Mouse (Mus musculus) urinary bladder, adult 2 months (tissue): ENCODE results near the gene Fdxr. TPM values are rescaled to one million over a fixed set of nuclear protein-coding genes. Genes with fewer than 3 reads are reported as not detected.

Source experiments
- DNase-seq: peaks from one replicate; pipeline ENCODE4 v3.0.0; 2022; ENCODE audit warnings: low spot score
- polyA plus RNA-seq: library from polyadenylated mRNA; depleted of rRNA; stranded (reverse); fragments of >200 nt; gene quantifications from 2 replicates; pipeline ENCODE4 v1.2.3, GENCODE M21; 2012; rRNA removed

Gene Fdxr
- polyA plus RNA-seq = 10.9 and 11.6 TPM in 2 replicates

- peak; percentile 81 for DNase-seq
Measured at GRCm38 (mm10) chr11:115276780-115277603, at the start of gene Fdxr. Gene Fdxr (minus strand): TSS chr11:115277050.

GRCm38 (mm10) chr11:115323354-115323753 is 46.5 kb upstream of the Fdxr start:
- DNase-seq = no peak

- peak; percentile 45 for DNase-seq
Measured at GRCm38 (mm10) chr11:115321906-115322693, 45.2 kb upstream of the Fdxr start, which contains the start of gene Ush1g. Gene Ush1g (minus strand): TSS chr11:115322041.

- no peak for DNase-seq
Measured at GRCm38 (mm10) chr11:115319704-115320383, 43.0 kb upstream of the Fdxr start.

GRCm38 (mm10) chr11:115318245-115319027 is 41.6 kb upstream of the Fdxr start:
- no peak for DNase-seq

- no peak for DNase-seq
Measured at GRCm38 (mm10) chr11:115317204-115317603, 40.4 kb upstream of the Fdxr start.

GRCm38 (mm10) chr11:115314249-115314648 is 37.4 kb upstream of the Fdxr start:
- DNase-seq = no peak

GRCm38 (mm10) chr11:115308781-115309180 is 31.9 kb upstream of the Fdxr start:
- DNase-seq = no peak

GRCm38 (mm10) chr11:115306863-115307262 is 30.0 kb upstream of the Fdxr start, which contains the start of gene Otop2:
Gene Otop2 (plus strand): TSS chr11:115307163.
- no peak for DNase-seq

- DNase-seq = no peak
Measured at GRCm38 (mm10) chr11:115303167-115303566, 26.3 kb upstream of the Fdxr start.

- DNase-seq = no peak
Measured at GRCm38 (mm10) chr11:115301351-115301750, 24.5 kb upstream of the Fdxr start.

GRCm38 (mm10) chr11:115300745-115301144 is 23.9 kb upstream of the Fdxr start:
- no peak for DNase-seq

- DNase-seq = no peak
Measured at GRCm38 (mm10) chr11:115298160-115298559, 21.3 kb upstream of the Fdxr start.

- DNase-seq = no peak
Measured at GRCm38 (mm10) chr11:115297214-115297826, 20.5 kb upstream of the Fdxr start, which contains the start of gene Fads6. Gene Fads6 (minus strand): TSS chr11:115297663.

GRCm38 (mm10) chr11:115296471-115297210 is 19.8 kb upstream of the Fdxr start:
- no peak for DNase-seq

GRCm38 (mm10) chr11:115295939-115296338 is 19.1 kb upstream of the Fdxr start:
- no peak for DNase-seq

GRCm38 (mm10) chr11:115292631-115293375 is 16.0 kb upstream of the Fdxr start:
- no peak for DNase-seq

- DNase-seq = no peak
Measured at GRCm38 (mm10) chr11:115291503-115291902, 14.7 kb upstream of the Fdxr start.

- DNase-seq = no peak
Measured at GRCm38 (mm10) chr11:115290919-115291318, 14.1 kb upstream of the Fdxr start.
